Mouse (Mus musculus) embryonic facial prominence, embryonic 13.5 days (tissue): ENCODE measurements around the gene Nup98. TPM values are rescaled to one million over a fixed set of nuclear protein-coding genes. Genes with fewer than 3 reads are reported as not detected.

ENCODE experiments used
- ATAC-seq: fragments of 200-750 bp; cut with Nextera tagmentation; 2 replicates; pipeline ENCODE4 v1.8.0; 2017; ENCODE audit warnings: low read depth; ENCODE audit not compliant: insufficient number of reproducible peaks, insufficient read depth, low FRiP score, low TSS enrichment
- H3K27ac ChIP-seq: fragments of 300-500 bp; sonication (generic); 2 replicates; pipeline ENCODE4 v1.5.1; 2015; ENCODE audit warnings: moderate library complexity, mild to moderate bottlenecking, inconsistent platforms
- H3K27me3 ChIP-seq: fragments of 300-500 bp; sonication (generic); 2 replicates; pipeline ENCODE4 v1.6.1; 2015; ENCODE audit warnings: mild to moderate bottlenecking, inconsistent platforms
- H3K36me3 ChIP-seq: fragments of 300-500 bp; sonication (generic); 2 replicates; pipeline ENCODE4 v1.6.1; 2015; ENCODE audit warnings: mild to moderate bottlenecking, inconsistent platforms
- H3K4me1 ChIP-seq: fragments of 300-500 bp; sonication (generic); 2 replicates; pipeline ENCODE4 v1.6.1; 2015; ENCODE audit warnings: inconsistent platforms
- H3K4me2 ChIP-seq: fragments of 300-500 bp; sonication (generic); 2 replicates; pipeline ENCODE4 v1.6.1; 2015; ENCODE audit warnings: moderate library complexity, mild to moderate bottlenecking, inconsistent platforms
- H3K4me3 ChIP-seq: fragments of 300-500 bp; sonication (generic); 2 replicates; pipeline ENCODE4 v1.5.1; 2015; ENCODE audit warnings: mild to moderate bottlenecking, inconsistent platforms
- H3K9ac ChIP-seq: fragments of 300-500 bp; sonication (generic); 2 replicates; pipeline ENCODE4 v1.6.1; 2015; ENCODE audit warnings: mild to moderate bottlenecking, inconsistent platforms
- H3K9me3 ChIP-seq: fragments of 300-500 bp; sonication (generic); 2 replicates; pipeline ENCODE4 v1.6.1; 2016; ENCODE audit warnings: inconsistent platforms
- WGBS: fragments of 180-500 bp; shearing (Covaris S2); methylation state at CpG from one replicate; pipeline ENCODE4 v1.1.7; 2015; ENCODE audit warnings: mixed read lengths; 5-methylcytosine and 5-hydroxymethylcytosine counted together
- polyA plus RNA-seq: library from polyadenylated mRNA; unstranded; fragments of >200 nt; fragmentation: Nextera tagmentation; extraction: Ambion mirVana; gene quantifications from 2 replicates; pipeline ENCODE4 v1.2.1, GENCODE M21; 2015

The Nup98 gene
- polyA plus RNA-seq, 1 experiment from 2014 or later, result 37.1 TPM

GRCm38 (mm10) chr7:102246956-102247797, 37.2 kb upstream of the Nup98 start:
- Histone ChIP-seq H3K27ac (no peak overlapping the region), H3K4me3 (peak overlapping the region; percentile 80; the same call in 1 of the 2 replicates)
- 40% methylated on average over 12 of the region's 12 CpGs for WGBS

GRCm38 (mm10) chr7:102246265-102246664, 36.3 kb upstream of the Nup98 start:
- Histone ChIP-seq H3K9ac (peak overlapping the region; percentile 51), H3K4me2 (peak overlapping the region; percentile 77; the same call in 1 of the 2 replicates), H3K4me1 (peaks cover 48% of the 10 kb centered on the region), H3K27me3 (no peaks in the 10 kb centered on the region), H3K9me3 (no peaks in the 10 kb centered on the region), H3K36me3 (peaks cover 17% of the 10 kb centered on the region), H3K4me3 (no peak overlapping the region), H3K27ac (peak overlapping the region; percentile 64; the same call in 1 of the 2 replicates)
- WGBS, result 37% methylated on average over 6 of the region's 6 CpGs
- no peak for ATAC-seq

More at GRCm38 (mm10) chr7:102246956-102247797, 37.2 kb upstream of the Nup98 start:
- Histone ChIP-seq H3K4me1 (peaks cover 48% of the 10 kb centered on the region), H3K27me3 (no peaks in the 10 kb centered on the region), H3K4me2 (peak overlapping the region; percentile 77), H3K9me3 (no peaks in the 10 kb centered on the region), H3K36me3 (peaks cover 12% of the 10 kb centered on the region; the same call in 1 of the 2 replicates), H3K9ac (peak overlapping the region; percentile 92; the same call in 1 of the 2 replicates)
- ATAC-seq, result no peak

- 4% methylated on average over 1 of the region's 1 CpGs for WGBS
- peak overlapping the region; percentile 51 for H3K9ac ChIP-seq
- H3K27ac ChIP-seq, result peak overlapping the region; percentile 64; the same call in 1 of the 2 replicates
- no peaks in the 10 kb centered on the region for H3K27me3 ChIP-seq
- H3K4me3 ChIP-seq, result no peak overlapping the region
- peaks cover 22% of the 10 kb centered on the region for H3K36me3 ChIP-seq
- ATAC-seq, result no peak
- H3K9me3 ChIP-seq, result no peaks in the 10 kb centered on the region
- H3K4me1 ChIP-seq, result peaks cover 48% of the 10 kb centered on the region
- H3K4me2 ChIP-seq, result peak overlapping the region; percentile 77; the same call in 1 of the 2 replicates
These were observed 35.8 kb upstream of the Nup98 start for GRCm38 (mm10) chr7:102245775-102246174.

GRCm38 (mm10) chr7:102244782-102245535, 35.0 kb upstream of the Nup98 start:
- ATAC-seq, result no peak
- Histone ChIP-seq H3K9me3 (no peaks in the 10 kb centered on the region), H3K36me3 (peaks cover 30% of the 10 kb centered on the region), H3K4me2 (no peak overlapping the region), H3K4me3 (no peak overlapping the region), H3K27me3 (no peaks in the 10 kb centered on the region), H3K9ac (0 out of 2 replicates have a peak overlapping the region, but pooled peaks have one; percentile 21), H3K27ac (no peak overlapping the region), H3K4me1 (peaks cover 48% of the 10 kb centered on the region)
- 80% methylated on average over 3 of the region's 3 CpGs for WGBS

- Histone ChIP-seq H3K4me1 (peaks cover 44% of the 10 kb centered on the region), H3K36me3 (peaks cover 41% of the 10 kb centered on the region), H3K4me2 (no peak overlapping the region), H3K9ac (no peak overlapping the region), H3K4me3 (no peak overlapping the region), H3K9me3 (no peaks in the 10 kb centered on the region), H3K27ac (no peak overlapping the region), H3K27me3 (no peaks in the 10 kb centered on the region)
- ATAC-seq, result no peak
- 76% methylated on average over 2 of the region's 2 CpGs for WGBS
These were observed 33.9 kb upstream of the Nup98 start for GRCm38 (mm10) chr7:102243870-102244269.

GRCm38 (mm10) chr7:102242917-102243316, 32.9 kb upstream of the Nup98 start:
- Histone ChIP-seq H3K9ac (no peak overlapping the region), H3K36me3 (peaks cover 50% of the 10 kb centered on the region), H3K4me3 (no peak overlapping the region), H3K4me2 (no peak overlapping the region), H3K27ac (no peak overlapping the region), H3K9me3 (no peaks in the 10 kb centered on the region), H3K4me1 (peaks cover 35% of the 10 kb centered on the region), H3K27me3 (no peaks in the 10 kb centered on the region)
- 88% methylated on average over 3 of the region's 3 CpGs for WGBS
- no peak for ATAC-seq

- Histone ChIP-seq H3K27me3 (no peaks in the 10 kb centered on the region), H3K4me3 (no peak overlapping the region), H3K36me3 (peaks cover 56% of the 10 kb centered on the region), H3K9me3 (no peaks in the 10 kb centered on the region), H3K27ac (no peak overlapping the region), H3K4me1 (peaks cover 29% of the 10 kb centered on the region), H3K4me2 (no peak overlapping the region), H3K9ac (no peak overlapping the region)
- no peak for ATAC-seq
- WGBS, result 81% methylated on average over 5 of the region's 5 CpGs
These were observed 32.4 kb upstream of the Nup98 start for GRCm38 (mm10) chr7:102242371-102242770.

GRCm38 (mm10) chr7:102239591-102239990, 29.6 kb upstream of the Nup98 start:
- no peak overlapping the region for H3K4me2 ChIP-seq
- WGBS, result 94% methylated on average over 16 of the region's 16 CpGs
- no peak for ATAC-seq

GRCm38 (mm10) chr7:102238686-102239286, 28.8 kb upstream of the Nup98 start:
- no peaks in the 10 kb centered on the region for H3K9me3 ChIP-seq
- no peak overlapping the region for H3K27ac ChIP-seq
- no peak for ATAC-seq
- peaks cover 87% of the 10 kb centered on the region for H3K36me3 ChIP-seq
- H3K4me1 ChIP-seq, result 0 out of 2 replicates have a peak, but pooled peaks cover 2% of the 10 kb centered on the region
- no peak overlapping the region for H3K4me3 ChIP-seq
- no peaks in the 10 kb centered on the region for H3K27me3 ChIP-seq
- 81% methylated on average over 8 of the region's 8 CpGs for WGBS
- no peak overlapping the region for H3K4me2 ChIP-seq
- no peak overlapping the region for H3K9ac ChIP-seq

More at GRCm38 (mm10) chr7:102239591-102239990, 29.6 kb upstream of the Nup98 start:
- no peak overlapping the region for H3K27ac ChIP-seq
- H3K9me3 ChIP-seq, result no peaks in the 10 kb centered on the region
- H3K27me3 ChIP-seq, result no peaks in the 10 kb centered on the region
- peaks cover 83% of the 10 kb centered on the region for H3K36me3 ChIP-seq
- H3K9ac ChIP-seq, result no peak overlapping the region
- H3K4me1 ChIP-seq, result 0 out of 2 replicates have a peak, but pooled peaks cover 7% of the 10 kb centered on the region
- H3K4me3 ChIP-seq, result no peak overlapping the region

- 82% methylated on average over 4 of the region's 4 CpGs for WGBS
- ATAC-seq, result no peak
- Histone ChIP-seq H3K9me3 (no peaks in the 10 kb centered on the region), H3K4me3 (no peak overlapping the region), H3K27me3 (no peaks in the 10 kb centered on the region), H3K36me3 (peaks cover 81% of the 10 kb centered on the region), H3K4me2 (no peak overlapping the region), H3K4me1 (no peaks in the 10 kb centered on the region), H3K9ac (no peak overlapping the region), H3K27ac (no peak overlapping the region)
These were observed 23.1 kb upstream of the Nup98 start for GRCm38 (mm10) chr7:102233059-102233458.

- no peaks in the 10 kb centered on the region for H3K9me3 ChIP-seq
These were observed 19.8 kb upstream of the Nup98 start for GRCm38 (mm10) chr7:102229814-102230213.

More at GRCm38 (mm10) chr7:102229814-102230213, 19.8 kb upstream of the Nup98 start:
- Histone ChIP-seq H3K27ac (no peak overlapping the region), H3K9ac (no peak overlapping the region), H3K4me2 (no peak overlapping the region), H3K27me3 (no peaks in the 10 kb centered on the region), H3K36me3 (peaks cover 74% of the 10 kb centered on the region), H3K4me1 (no peaks in the 10 kb centered on the region), H3K4me3 (no peak overlapping the region)
- WGBS, result 93% methylated on average over 6 of the region's 6 CpGs
- ATAC-seq, result no peak
